Mouse (Mus musculus) telencephalon, adult 2 months (tissue): ENCODE measurements at regions not wholly inside any gene's neighbourhood (a gene's known extent, or its start where the extent isn't known, plus 50 kb on each side); places are given as distances from the start of the nearest gene placed in this dataset.
A peak's percentile ranks its signal among the peaks of the same experiment; 100 is the strongest.

Experiments used
- DNase-seq: peaks from one replicate; pipeline ENCODE4 v3.0.0-alpha.2; 2011; ENCODE audit warnings: low read depth, low spot score

DNA sequence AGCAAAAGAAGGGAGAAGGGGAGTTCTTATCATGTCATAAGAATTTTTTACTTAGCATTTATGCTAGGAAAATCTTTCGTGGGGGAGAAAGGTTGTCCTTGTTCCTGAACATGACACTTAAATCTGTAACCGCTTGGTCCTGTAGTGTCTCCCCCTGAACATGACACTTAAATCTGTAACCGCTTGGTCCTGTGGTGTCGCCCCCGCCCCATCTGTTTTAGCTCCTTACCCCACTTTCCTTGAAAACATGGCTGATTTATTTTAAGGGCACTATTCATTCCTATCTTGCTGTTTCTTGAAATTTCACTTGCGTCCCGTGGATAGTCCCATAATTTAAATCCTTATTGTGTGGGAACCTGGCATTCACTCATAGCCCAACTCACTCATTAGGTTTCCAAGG, 82.2 kb downstream of the Rap2a start:
- peak; percentile 59 for DNase-seq

- no peak for DNase-seq
These were observed 82.7 kb downstream of the Rap2a start for GRCm38 (mm10) chr14:120560987-120561386.

DNA sequence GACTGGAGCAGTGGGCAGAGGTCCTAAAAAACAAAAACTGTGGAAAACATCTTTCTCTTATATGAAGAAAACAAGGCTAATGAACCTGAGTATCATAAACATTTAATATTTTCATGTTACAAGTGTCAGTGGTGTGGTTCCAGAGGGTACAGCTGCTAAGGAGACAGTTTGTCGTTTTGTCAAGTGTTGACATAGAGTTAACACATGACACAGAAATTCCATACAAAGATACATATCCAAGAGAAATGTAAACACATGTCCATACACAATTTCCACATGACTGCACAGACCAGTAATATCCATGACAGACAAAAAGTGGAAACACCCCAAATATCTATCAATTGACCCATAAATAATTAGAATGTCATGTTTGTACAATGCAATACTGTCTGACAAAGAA, 88.7 kb downstream of the Rap2a start:
- no peak for DNase-seq

DNA sequence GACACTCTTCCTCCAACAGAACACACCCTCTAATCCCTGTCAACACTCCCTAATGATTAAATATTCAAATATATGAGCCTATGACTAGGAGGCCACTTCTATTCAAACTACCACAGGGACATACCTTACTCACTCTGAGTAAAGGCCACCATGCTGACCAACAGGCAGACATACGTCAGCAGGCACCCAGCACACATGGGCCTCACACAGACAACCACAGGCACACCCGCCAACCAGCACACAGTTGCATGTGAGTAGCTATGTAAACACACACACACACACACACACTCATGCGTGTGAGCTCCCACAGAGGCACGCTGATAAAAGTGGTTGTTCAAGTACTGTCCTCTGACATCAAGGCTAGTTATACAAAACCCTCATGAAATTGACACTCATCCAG, 89.8 kb downstream of the Rap2a start:
- DNase-seq = no peak

- DNase-seq = no peak
These were observed 94.0 kb downstream of the Rap2a start for GRCm38 (mm10) chr14:120572238-120572637.

DNA sequence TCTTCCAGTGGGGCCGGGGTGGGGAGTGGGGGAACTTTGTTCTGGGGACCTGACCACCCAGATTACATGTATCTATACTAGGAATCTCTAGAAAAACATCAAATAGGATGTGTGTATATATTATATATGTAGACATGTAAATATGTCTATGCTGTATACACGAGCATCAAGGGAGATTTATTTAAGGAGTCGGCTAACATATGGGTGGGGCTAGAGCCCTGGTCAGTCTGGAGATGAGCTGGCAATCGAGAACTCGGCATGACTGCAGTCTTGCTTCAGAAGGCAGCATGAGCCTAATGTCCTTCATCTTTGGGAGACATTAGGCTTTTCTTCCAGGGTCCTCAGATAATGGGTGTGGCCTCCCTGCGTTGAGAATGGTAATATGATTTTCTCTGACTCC, 97.0 kb downstream of the Rap2a start:
- no peak for DNase-seq

- DNase-seq = peak; percentile 67
These were observed 100.3 kb downstream of the Rap2a start for GRCm38 (mm10) chr14:120578352-120579080.

GRCm38 (mm10) chr14:120583807-120584206, 105.6 kb downstream of the Rap2a start:
- no peak for DNase-seq

- DNase-seq = no peak
These were observed 113.9 kb downstream of the Rap2a start for GRCm38 (mm10) chr14:120592191-120592590.

- DNase-seq = no peak
These were observed 122.2 kb downstream of the Rap2a start for GRCm38 (mm10) chr14:120600414-120600935.

- no peak for DNase-seq
These were observed 123.3 kb downstream of the Rap2a start for GRCm38 (mm10) chr14:120601510-120601909.

DNA sequence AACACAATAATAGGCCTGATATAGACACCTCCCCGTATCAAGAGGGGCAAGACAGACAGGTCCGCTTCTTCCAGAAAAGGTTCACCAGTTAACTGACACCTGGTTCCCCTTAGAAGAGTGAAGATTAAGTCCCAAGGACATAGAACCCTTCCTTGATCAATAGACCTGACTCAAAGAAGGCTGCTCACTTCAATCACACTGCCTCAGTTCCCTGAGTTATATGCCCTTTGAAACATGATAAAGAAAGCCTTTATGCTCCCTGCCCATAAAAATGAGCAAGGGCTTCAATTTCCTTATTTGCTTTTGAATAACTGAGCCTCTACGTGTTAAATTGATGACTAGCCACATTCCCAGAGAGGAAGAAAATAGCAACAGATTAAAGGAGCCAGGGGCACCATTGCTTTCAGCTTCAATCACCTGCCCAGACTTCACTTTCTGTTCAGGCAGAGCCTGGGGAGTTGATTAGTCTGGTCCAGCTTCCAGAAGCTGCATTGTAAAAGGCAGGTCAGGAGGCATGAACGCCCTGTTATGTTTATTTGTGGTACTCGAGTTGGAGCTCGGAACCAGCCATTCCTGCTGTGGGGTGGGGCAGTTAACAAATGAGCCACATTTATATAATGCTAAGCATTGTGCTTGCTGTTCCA, 125.7 kb downstream of the Rap2a start:
- DNase-seq = no peak

DNA sequence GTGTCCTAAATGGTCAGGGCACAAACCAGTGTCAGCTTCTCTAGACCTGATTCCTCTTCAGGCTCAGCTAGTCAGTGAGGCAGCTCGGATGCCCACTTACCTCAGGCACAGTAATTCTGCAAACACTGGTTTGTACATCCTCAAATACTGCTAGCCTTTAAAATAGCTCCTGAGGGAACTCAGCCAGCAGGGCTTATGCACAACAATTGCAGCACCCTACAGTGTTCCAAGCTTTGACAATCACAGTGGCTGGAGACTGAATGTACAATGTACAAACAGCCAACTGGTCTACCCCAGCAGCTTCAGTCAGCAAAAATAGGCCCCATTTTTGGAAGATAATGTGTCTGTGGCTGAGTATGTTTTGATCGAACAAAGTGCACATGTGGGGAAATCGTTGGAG, 129.6 kb downstream of the Rap2a start:
- DNase-seq = peak; percentile 41

DNA sequence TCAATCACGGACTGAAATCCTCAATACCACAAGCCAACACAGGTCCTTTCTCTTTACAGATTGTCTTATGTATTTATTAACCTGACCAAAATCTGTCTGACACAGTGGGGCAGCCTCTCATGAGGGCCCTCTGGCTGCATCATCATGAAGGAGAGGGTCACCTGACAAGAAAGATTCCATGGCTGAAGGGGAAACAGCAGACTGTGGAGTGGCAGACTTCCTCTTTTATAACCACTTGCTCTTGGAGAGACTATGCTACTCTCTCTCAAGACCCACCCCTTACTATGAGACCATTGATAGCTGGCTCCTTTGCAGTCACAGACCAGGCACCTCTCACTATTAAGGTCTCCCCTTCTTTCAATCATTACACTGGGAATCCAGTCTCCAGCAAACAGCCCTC, 133.1 kb downstream of the Rap2a start:
- no peak for DNase-seq

DNA sequence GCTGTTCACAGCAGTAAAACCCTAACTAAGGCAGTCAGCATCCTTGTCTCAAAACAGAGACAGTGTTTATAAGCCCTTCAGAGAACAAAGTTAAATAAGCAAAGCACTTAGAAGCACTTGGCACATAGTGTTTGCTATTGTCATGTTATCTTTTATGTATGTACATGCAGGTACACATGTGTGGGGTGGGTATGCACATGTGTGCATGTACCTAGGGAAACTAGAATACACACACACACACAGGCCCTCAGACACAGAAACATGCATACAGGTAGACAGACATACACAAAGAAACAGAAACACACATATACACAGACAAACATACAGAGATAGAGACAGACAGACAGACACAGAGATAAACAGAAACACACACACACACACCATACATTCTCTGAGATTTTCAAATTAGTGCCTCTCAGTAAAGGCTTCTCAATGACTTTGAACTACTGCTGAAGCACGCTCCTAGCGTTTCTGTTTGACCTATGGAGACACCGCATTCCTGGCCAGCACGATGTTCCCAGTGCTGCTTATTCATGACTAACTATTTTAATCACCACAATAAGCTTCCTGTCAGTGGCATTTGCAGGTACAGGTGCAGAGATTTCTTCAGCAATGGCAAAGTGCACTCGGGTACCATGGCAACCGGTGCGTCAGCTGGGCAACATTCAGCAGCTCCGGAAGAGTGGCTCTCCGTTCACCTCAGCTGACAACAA, 148.1 kb downstream of the Rap2a start:
- DNase-seq = peak; percentile 59

GRCm38 (mm10) chr14:120626936-120627277, 148.7 kb downstream of the Rap2a start:
- DNase-seq = no peak

- DNase-seq = peak; percentile 29
These were observed 154.5 kb downstream of the Rap2a start for GRCm38 (mm10) chr14:120632771-120633170.

GRCm38 (mm10) chr14:120636726-120637400, 158.6 kb downstream of the Rap2a start:
- no peak for DNase-seq

DNA sequence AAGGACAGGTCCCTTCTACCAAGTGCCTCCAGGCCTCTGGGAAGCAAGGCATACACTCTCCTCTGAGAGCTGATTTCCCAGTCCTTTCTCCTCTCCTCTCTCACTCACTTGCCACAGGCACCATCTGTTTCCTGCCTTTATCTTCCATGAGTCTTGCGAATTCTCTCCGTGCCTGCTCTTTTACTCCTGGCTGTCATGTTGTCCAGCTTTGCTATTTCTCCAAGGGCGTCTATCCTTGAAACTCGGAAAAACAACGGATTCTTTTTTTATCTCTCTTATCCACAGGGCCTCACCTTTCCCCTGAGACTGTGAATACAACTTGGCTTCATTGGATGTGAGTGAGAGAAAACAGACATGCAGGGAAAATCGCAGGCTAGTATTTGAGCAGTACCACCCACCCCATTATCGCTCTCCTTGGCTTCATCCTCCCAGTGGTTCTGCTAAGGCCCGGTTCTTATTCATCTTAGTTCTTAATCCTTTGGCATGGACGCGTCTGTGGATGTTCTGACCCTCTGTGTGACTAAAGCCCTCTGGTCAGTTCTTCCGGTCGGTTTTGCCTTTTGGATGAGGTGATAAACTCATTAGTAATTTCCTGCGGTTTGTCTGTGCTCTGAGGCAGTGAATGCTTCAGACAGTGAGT, 159.4 kb downstream of the Rap2a start:
- DNase-seq = no peak

DNA sequence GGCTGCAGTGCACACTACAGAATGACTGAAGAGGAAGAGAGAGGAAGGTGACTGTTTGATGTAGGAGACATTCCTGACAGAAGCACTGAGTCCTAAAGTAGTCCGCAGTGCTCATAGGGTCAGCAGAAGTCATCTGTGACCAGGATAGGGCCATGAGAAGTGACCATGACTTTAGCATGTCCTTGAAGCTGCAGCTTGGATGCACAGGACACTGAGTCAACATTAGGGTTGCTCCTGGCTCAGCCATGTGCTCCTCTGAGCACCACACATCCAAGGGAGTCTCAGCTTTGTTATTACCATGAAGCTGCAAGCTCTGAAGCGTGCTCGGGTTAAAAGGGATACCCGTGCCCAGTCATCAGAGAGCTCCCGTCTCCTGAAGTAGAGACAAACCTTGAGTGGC, 164.3 kb downstream of the Rap2a start:
- DNase-seq = no peak

- DNase-seq = no peak
These were observed 173.8 kb downstream of the Rap2a start for GRCm38 (mm10) chr14:120652034-120652433.
